Mouse (Mus musculus) C2C12 (cell line): ENCODE data around the gene Gm3376. TPM values are rescaled to one million over a fixed set of nuclear protein-coding genes. Genes with fewer than 3 reads are reported as not detected.
"Not testable (repeated sequence)": the region's sequence is repeated elsewhere in the genome, so short reads cannot be mapped to it uniquely, and the experiment has no call there.

Experiments used
- H3K27me3 ChIP-seq: one replicate; pipeline ENCODE4 v1.6.1; 2011; ENCODE audit not compliant: control insufficient read depth, insufficient read depth, insufficient read length
- H3K36me3 ChIP-seq: one replicate; pipeline ENCODE4 v1.6.1; 2011; ENCODE audit not compliant: control insufficient read depth, insufficient read depth
- H3K4me3 ChIP-seq: one replicate; pipeline ENCODE4 v1.5.1; 2011; ENCODE audit warnings: mild to moderate bottlenecking, control low read depth; ENCODE audit not compliant: poor library complexity, insufficient read depth, severe bottlenecking
- H3K79me2 ChIP-seq: one replicate; pipeline ENCODE4 v1.6.1; 2011; ENCODE audit not compliant: control insufficient read depth, insufficient read depth
- H3K79me3 ChIP-seq: one replicate; pipeline ENCODE4 v1.6.1; 2011; ENCODE audit warnings: low read depth, control low read depth
- H3ac ChIP-seq: one replicate; pipeline ENCODE3; 2011; ENCODE audit warnings: low read depth; ENCODE audit not compliant: control insufficient read depth, insufficient read length
- long read RNA-seq, 2 experiments: library from polyadenylated mRNA; unstranded; transcript quantifications; one replicate each; pipeline ENCODE4 v2.0.0; 2019 to 2020
- polyA plus RNA-seq: library from polyadenylated mRNA; unstranded; fragments of >200 nt; fragmentation: generic; extraction: Trizol; gene quantifications from one replicate; pipeline ENCODE4 v1.2.1, GENCODE M21; 2012; ENCODE audit warnings: missing spikeins

Gm3376 gene
- not detected for polyA plus RNA-seq
- long read RNA-seq, experiment 1: 0 reads
- long read RNA-seq, experiment 2: 0 reads

GRCm38 (mm10) chrY:3771373-3771772 lies at the start of gene Gm3376:
Gene Gm3376 (plus strand): TSS chrY:3771673.
- not testable (repeated sequence) for H3K79me3 ChIP-seq, H3K79me2 ChIP-seq, H3K27me3 ChIP-seq, H3K4me3 ChIP-seq, H3ac ChIP-seq, H3K36me3 ChIP-seq
